Mouse (Mus musculus) hindbrain, postnatal 0 days (tissue): ENCODE results near the gene Kcnq1. TPM values are rescaled to one million over a fixed set of nuclear protein-coding genes. Genes with fewer than 3 reads are reported as not detected.

Experiments
- ATAC-seq: fragments of 200-750 bp; cut with Nextera tagmentation; 2 replicates; pipeline ENCODE4 v1.8.0; 2017; ENCODE audit warnings: mild to moderate bottlenecking, moderate TSS enrichment, moderate library complexity
- DNase-seq: peaks from one replicate; pipeline ENCODE4 v3.0.0-alpha.2; 2015; ENCODE audit warnings: low spot score
- H3K27ac ChIP-seq: fragments of 300-500 bp; sonication (generic); 2 replicates; pipeline ENCODE4 v1.5.1; 2014; ENCODE audit warnings: mild to moderate bottlenecking
- H3K27me3 ChIP-seq: fragments of 300-500 bp; sonication (generic); 2 replicates; pipeline ENCODE4 v1.6.1; 2014; ENCODE audit warnings: low read length, mixed read lengths; ENCODE audit not compliant: insufficient read depth
- H3K36me3 ChIP-seq: fragments of 300-500 bp; sonication (generic); 2 replicates; pipeline ENCODE4 v1.6.1; 2014; ENCODE audit warnings: low read length, mixed read lengths; ENCODE audit not compliant: insufficient read depth
- H3K4me1 ChIP-seq: fragments of 300-500 bp; sonication (generic); 2 replicates; pipeline ENCODE4 v1.6.1; 2014; ENCODE audit warnings: antibody characterized with exemption, low read length, mixed read lengths; ENCODE audit not compliant: insufficient read depth
- H3K4me2 ChIP-seq: fragments of 300-500 bp; sonication (generic); 2 replicates; pipeline ENCODE4 v1.6.1; 2014; ENCODE audit warnings: low read depth, mild to moderate bottlenecking, low read length, moderate library complexity, mixed read lengths
- H3K4me3 ChIP-seq: fragments of 300-500 bp; sonication (generic); 2 replicates; pipeline ENCODE4 v1.5.1; 2014; ENCODE audit warnings: low read length
- H3K9ac ChIP-seq: fragments of 300-500 bp; sonication (generic); replicated peaks from 2 replicates; pipeline ENCODE4 v1.6.1; 2014; ENCODE audit warnings: mild to moderate bottlenecking, low read length, moderate library complexity, mixed read lengths
- H3K9me3 ChIP-seq: fragments of 300-500 bp; sonication (generic); 2 replicates; pipeline ENCODE4 v1.6.1; 2016; ENCODE audit warnings: low read length, mixed read lengths
- CTCF ChIP-seq: IDR thresholded peaks from 2 replicates; pipeline ENCODE4 v1.5.1; 2016; ENCODE audit warnings: antibody characterized with exemption, control low read depth, low read depth
- WGBS: fragments of 180-500 bp; shearing (Covaris S2); extraction: QIAGEN DNeasy Blood & Tissue Kit; methylation state at CpG from one replicate; pipeline ENCODE4 v1.1.7; 2014; 5-methylcytosine and 5-hydroxymethylcytosine counted together
- polyA plus RNA-seq: library from polyadenylated mRNA; unstranded; fragments of >200 nt; fragmentation: Nextera tagmentation; extraction: Ambion mirVana; gene quantifications from 2 replicates; pipeline ENCODE4 v1.2.1, GENCODE M21; 2015
- total RNA-seq: library from RNA; depleted of rRNA; stranded (reverse); fragments of >200 nt; gene quantifications from 2 replicates; pipeline ENCODE4 v1.2.3, GENCODE M21; 2014

The Kcnq1 gene
- total and polyA plus RNA-seq, 2 experiments from 2014 or later, result 1.4 to 1.9 TPM

DNA sequence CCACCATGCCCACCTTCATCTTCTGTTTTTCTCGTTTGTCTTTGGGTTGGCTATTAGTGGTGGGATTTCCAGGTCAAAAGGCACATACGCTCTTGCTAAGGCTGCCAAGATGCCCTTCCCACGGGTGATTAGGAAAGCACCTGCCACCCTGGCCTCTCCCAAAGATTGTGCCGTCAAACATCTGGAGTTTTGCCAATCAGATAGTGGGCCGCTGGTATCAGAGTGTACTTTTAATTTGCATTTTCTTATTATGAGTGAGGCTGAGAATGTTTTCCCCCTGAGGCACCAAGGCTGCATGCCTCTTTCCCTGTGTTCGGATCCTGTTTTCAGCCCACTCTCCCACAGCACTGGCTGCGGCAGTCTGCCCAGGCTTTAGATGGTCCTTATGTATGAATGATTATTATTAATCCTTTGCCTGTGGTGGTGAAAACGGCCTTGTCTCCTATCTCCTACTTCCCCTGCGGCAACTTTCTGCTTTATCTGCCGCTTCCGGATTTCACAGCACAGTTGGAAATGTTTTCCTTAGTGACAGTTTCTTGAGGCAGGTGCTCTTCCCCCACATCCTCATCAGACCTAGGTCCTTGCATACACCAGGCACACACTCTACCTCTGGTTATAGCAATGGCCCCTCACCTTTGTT, 784 bp upstream of the Kcnq1 start:
- DNase-seq (no peak), ATAC-seq (no peak)
- Histone ChIP-seq H3K36me3 (no peaks in the 10 kb centered on the region), H3K4me3 (no peak overlapping the region), H3K27me3 (peaks cover 34% of the 10 kb centered on the region), H3K4me2 (no peak overlapping the region), H3K9me3 (no peaks in the 10 kb centered on the region), H3K27ac (no peak overlapping the region), H3K9ac (no peak overlapping the region), H3K4me1 (no peaks in the 10 kb centered on the region)
- TF ChIP-seq CTCF, result no peak
- 51% methylated on average over 11 of the region's 11 CpGs for WGBS

DNA sequence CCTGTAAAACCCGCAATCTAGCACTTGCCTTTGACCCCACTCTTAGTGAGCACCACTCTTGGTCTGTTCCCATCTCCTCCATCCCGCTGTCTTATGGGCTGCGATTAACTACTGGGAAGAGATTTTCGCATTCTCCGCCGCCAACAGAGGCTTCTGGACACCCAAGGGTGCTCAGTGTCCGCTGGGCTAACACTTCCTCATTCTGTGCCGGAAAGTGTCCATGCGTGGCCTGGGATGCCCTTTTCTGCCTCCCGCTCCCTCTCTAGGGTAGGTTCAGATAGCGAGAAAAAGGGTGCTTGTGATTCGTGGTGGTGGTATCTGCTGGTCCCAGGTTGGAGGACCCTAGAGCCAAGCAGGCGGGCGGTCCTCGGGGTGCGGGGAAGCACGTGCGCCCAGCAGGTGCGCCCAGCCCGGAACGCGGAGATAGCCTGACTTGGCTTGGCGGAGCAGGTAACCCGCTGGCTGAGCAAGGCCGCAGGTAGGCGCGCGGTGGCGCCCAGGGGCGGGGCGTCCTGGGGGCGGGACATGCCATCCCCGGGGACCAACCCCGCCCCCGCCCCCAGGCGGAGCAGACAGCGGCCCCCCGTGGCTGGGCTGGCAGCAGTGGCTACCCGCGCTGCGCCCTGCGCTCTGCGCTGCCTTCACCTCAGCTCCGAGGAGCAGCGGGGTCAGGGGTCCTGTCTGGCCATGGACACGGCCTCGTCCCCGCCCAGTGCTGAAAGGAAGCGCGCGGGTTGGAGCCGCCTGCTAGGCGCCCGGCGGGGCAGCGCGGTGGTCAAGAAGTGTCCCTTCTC, 707 bp downstream of the Kcnq1 start:
- WGBS, result 12% methylated on average over 47 of the region's 57 CpGs
- DNase-seq, result no peak
- H3K4me3 ChIP-seq, result peak overlapping the region; percentile 31
- H3K4me2 ChIP-seq, result peak overlapping the region; percentile 54
- no peaks in the 10 kb centered on the region for H3K4me1 ChIP-seq
- peaks cover 34% of the 10 kb centered on the region for H3K27me3 ChIP-seq
- no peak overlapping the region for H3K9ac ChIP-seq
- ATAC-seq, result no peak
- H3K9me3 ChIP-seq, result no peaks in the 10 kb centered on the region
- no peak for TF ChIP-seq CTCF
- no peaks in the 10 kb centered on the region for H3K36me3 ChIP-seq
- no peak overlapping the region for H3K27ac ChIP-seq

DNA sequence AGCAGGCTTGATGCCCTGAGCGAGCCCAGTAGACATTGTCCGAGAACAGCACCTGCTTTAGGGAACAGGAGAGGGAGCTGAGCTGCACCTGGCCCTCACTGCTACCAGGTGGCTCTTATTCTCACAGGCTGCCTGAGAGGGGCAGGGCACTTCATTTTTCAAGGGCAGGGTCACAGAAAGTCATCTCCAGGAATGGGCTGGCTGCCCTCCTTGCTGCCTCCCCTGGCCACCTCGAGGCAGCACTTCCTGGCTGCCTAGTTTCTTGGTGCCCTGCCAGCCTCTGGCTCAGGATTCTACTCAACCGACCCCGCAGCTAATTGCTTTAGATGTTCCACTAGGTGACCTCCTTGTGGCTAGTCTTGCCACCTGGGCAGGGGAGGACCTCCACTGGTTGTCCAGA, 2.0 kb downstream of the Kcnq1 start:
- no peaks in the 10 kb centered on the region for H3K9me3 ChIP-seq
- no peaks in the 10 kb centered on the region for H3K36me3 ChIP-seq
- peak; percentile 21; the same call in 1 of the 2 replicates for ATAC-seq
- peaks cover 34% of the 10 kb centered on the region for H3K27me3 ChIP-seq
- peak; percentile 37 for DNase-seq
- H3K9ac ChIP-seq, result no peak overlapping the region
- H3K4me3 ChIP-seq, result no peak overlapping the region
- no peak overlapping the region for H3K27ac ChIP-seq
- WGBS, result 32% methylated on average over 5 of the region's 5 CpGs
- no peak overlapping the region for H3K4me2 ChIP-seq
- no peaks in the 10 kb centered on the region for H3K4me1 ChIP-seq
- peak; percentile 39 for TF ChIP-seq CTCF

DNA sequence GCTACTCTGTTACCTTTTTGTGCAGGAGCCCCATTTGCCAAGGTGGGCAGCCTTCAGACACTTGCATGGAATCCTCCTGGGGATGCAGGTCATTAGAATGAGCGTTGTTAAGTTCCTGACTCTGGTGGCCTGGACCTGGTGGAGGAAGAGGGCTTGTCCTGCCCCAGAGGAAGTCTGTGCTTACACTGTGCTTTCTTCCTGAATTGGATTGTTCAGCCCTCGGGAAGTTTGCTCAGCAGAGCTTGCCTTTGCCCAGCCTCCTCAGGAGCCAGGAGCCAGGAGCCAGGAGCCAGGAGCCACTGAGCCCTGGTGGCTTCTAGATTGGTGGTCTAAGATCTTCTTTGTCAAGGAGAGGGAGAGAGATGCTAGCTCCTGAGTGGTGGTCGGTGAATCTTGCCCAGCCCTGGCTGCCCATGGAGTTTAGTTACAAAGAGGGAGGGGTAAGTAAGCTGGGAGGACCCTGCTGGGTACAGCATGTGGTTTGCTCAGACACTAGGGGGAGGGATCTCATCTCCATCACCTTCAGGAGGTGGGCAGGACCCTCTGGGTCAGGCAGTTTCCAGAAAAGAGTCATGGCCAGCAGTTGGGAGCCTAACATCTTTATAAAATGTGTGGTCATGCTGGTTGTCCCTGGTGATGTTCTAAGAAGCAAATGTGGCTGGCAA, 3.0 kb downstream of the Kcnq1 start:
- no peak overlapping the region for H3K4me2 ChIP-seq
- ATAC-seq, result no peak

DNA sequence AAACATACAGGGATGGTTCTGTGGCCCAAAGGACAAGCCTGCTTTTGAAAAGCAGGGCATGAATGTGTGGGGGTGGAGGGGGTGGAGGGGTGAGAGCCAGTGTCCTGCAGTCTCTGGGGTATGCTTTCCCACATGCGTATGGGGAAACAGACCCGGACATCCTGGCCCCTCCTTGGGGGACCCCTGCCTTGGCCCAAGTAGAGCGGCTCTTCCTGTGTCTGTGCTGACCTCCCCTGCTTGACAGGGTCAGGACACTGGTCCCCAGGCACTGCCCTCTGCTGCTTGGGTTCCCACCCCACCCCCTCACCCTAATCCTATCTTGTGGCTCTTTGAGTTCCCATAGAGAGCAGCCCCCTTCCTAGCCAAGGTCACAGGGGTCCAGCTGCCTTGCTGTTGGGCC, 3.5 kb downstream of the Kcnq1 start:
- H3K4me3 ChIP-seq, result no peak overlapping the region
- H3K27me3 ChIP-seq, result peaks cover 34% of the 10 kb centered on the region
- no peak overlapping the region for H3K4me2 ChIP-seq
- ATAC-seq (no peak), DNase-seq (no peak)
- H3K4me1 ChIP-seq, result no peaks in the 10 kb centered on the region
- TF ChIP-seq CTCF, result no peak
- WGBS, result 61% methylated on average over 3 of the region's 3 CpGs
- no peaks in the 10 kb centered on the region for H3K9me3 ChIP-seq
- H3K36me3 ChIP-seq, result no peaks in the 10 kb centered on the region
- H3K9ac ChIP-seq, result no peak overlapping the region
- no peak overlapping the region for H3K27ac ChIP-seq

More for the DNA sequence above, 3.0 kb downstream of the Kcnq1 start:
- Histone ChIP-seq H3K9ac (no peak overlapping the region), H3K4me1 (no peaks in the 10 kb centered on the region), H3K27ac (no peak overlapping the region), H3K4me3 (no peak overlapping the region), H3K36me3 (no peaks in the 10 kb centered on the region), H3K9me3 (no peaks in the 10 kb centered on the region), H3K27me3 (peaks cover 34% of the 10 kb centered on the region)
- WGBS, result 32% methylated on average over 3 of the region's 3 CpGs
- no peak for DNase-seq
- no peak for TF ChIP-seq CTCF

DNA sequence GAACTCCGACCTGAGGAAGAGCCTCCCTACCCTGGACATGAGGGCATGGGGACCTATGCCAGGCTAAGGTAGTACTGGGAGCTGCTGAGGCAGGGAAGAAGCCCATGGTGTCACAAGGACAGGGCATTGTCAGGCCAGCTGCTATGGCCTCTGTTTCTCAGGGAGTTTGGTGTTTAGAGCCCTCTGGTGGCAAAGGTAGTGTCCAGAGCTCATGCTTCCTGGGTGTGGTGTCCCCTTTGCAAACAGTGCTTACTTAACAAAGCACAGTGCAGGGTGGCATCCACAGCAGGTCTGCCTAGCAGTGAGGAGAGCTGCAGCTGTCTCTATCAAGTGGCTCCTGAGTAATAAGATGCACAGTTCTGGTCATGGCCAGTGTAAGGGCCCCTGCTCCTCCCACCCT, 4.6 kb downstream of the Kcnq1 start:
- H3K4me1 ChIP-seq, result no peaks in the 10 kb centered on the region
- H3K4me2 ChIP-seq, result no peak overlapping the region
- no peak overlapping the region for H3K27ac ChIP-seq
- 63% methylated on average over 1 of the region's 1 CpGs for WGBS
- TF ChIP-seq CTCF, result no peak
- H3K36me3 ChIP-seq, result no peaks in the 10 kb centered on the region
- no peak for ATAC-seq
- no peak overlapping the region for H3K9ac ChIP-seq
- H3K9me3 ChIP-seq, result no peaks in the 10 kb centered on the region
- H3K27me3 ChIP-seq, result peaks cover 29% of the 10 kb centered on the region
- no peak overlapping the region for H3K4me3 ChIP-seq
- DNase-seq, result no peak
